Mouse (Mus musculus) forebrain, embryonic 15.5 days (tissue): ENCODE measurements around the gene Khdc3. TPM values are rescaled to one million over a fixed set of nuclear protein-coding genes. Genes with fewer than 3 reads are reported as not detected.
"Not testable (repeated sequence)": the region's sequence is repeated elsewhere in the genome, so short reads cannot be mapped to it uniquely, and the experiment has no call there.

ENCODE experiments used
- ATAC-seq: fragments of 200-750 bp; cut with Nextera tagmentation; replicated peaks from 2 replicates; pipeline ENCODE4 v1.8.0; 2017; ENCODE audit warnings: mild to moderate bottlenecking, moderate TSS enrichment, moderate library complexity
- H3K27ac ChIP-seq: fragments of 300-500 bp; sonication (generic); replicated peaks from 2 replicates; pipeline ENCODE4 v1.5.1; 2015; ENCODE audit warnings: mild to moderate bottlenecking, inconsistent platforms
- H3K27me3 ChIP-seq: fragments of 300-500 bp; sonication (generic); 2 replicates; pipeline ENCODE4 v1.6.1; 2015; ENCODE audit warnings: inconsistent platforms
- H3K36me3 ChIP-seq: fragments of 300-500 bp; sonication (generic); 2 replicates; pipeline ENCODE4 v1.6.1; 2015; ENCODE audit warnings: mild to moderate bottlenecking, inconsistent platforms
- H3K4me1 ChIP-seq: fragments of 300-500 bp; sonication (generic); 2 replicates; pipeline ENCODE4 v1.6.1; 2015; ENCODE audit warnings: inconsistent platforms
- H3K4me2 ChIP-seq: fragments of 300-500 bp; sonication (generic); replicated peaks from 2 replicates; pipeline ENCODE4 v1.6.1; 2015; ENCODE audit warnings: mild to moderate bottlenecking, inconsistent platforms
- H3K4me3 ChIP-seq: fragments of 300-500 bp; sonication (generic); 2 replicates; pipeline ENCODE4 v1.5.1; 2015; ENCODE audit warnings: mild to moderate bottlenecking, inconsistent platforms
- H3K9ac ChIP-seq: fragments of 300-500 bp; sonication (generic); replicated peaks from 2 replicates; pipeline ENCODE4 v1.6.1; 2015; ENCODE audit warnings: mild to moderate bottlenecking, inconsistent platforms
- H3K9me3 ChIP-seq: fragments of 300-500 bp; sonication (generic); 2 replicates; pipeline ENCODE4 v1.6.1; 2016; ENCODE audit warnings: inconsistent platforms
- WGBS: fragments of 180-500 bp; shearing (Covaris S2); methylation state at CpG from one replicate; pipeline ENCODE4 v1.1.7; 2015; ENCODE audit warnings: mixed read lengths; 5-methylcytosine and 5-hydroxymethylcytosine counted together
- polyA plus RNA-seq: library from polyadenylated mRNA; unstranded; fragments of >200 nt; fragmentation: Nextera tagmentation; extraction: Ambion mirVana; gene quantifications from 2 replicates; pipeline ENCODE4 v1.2.1, GENCODE M21; 2015

Khdc3 gene
- polyA plus RNA-seq, 1 experiment from 2014 or later, result not detected

- ATAC-seq, result 0 out of 2 replicates have a peak, but pooled peaks have one; percentile 32
- H3K36me3 ChIP-seq, result no peaks in the 10 kb centered on the region
- H3K27me3 ChIP-seq, result peaks cover 46% of the 10 kb centered on the region
- peak overlapping the region; percentile 71 for H3K4me2 ChIP-seq
- H3K9me3 ChIP-seq, result no peaks in the 10 kb centered on the region
- H3K4me3 ChIP-seq, result peak overlapping the region; percentile 39
- WGBS, result 41% methylated on average over 5 of the region's 5 CpGs
- peak overlapping the region; percentile 40; the same call in 1 of the 2 replicates for H3K9ac ChIP-seq
- peaks cover 9% of the 10 kb centered on the region for H3K4me1 ChIP-seq
- H3K27ac ChIP-seq, result no peak overlapping the region
Measured at GRCm38 (mm10) chr9:73103880-73104198, 2.2 kb downstream of the Khdc3 start.

- H3K9me3 ChIP-seq, result no peaks in the 10 kb centered on the region
- WGBS, result 75% methylated on average over 1 of the region's 1 CpGs
- ATAC-seq, result no peak
- no peaks in the 10 kb centered on the region for H3K36me3 ChIP-seq
- no peak overlapping the region for H3K4me2 ChIP-seq
- no peak overlapping the region for H3K9ac ChIP-seq
- peaks cover 46% of the 10 kb centered on the region for H3K27me3 ChIP-seq
- no peak overlapping the region for H3K4me3 ChIP-seq
- no peak overlapping the region for H3K27ac ChIP-seq
- peaks cover 9% of the 10 kb centered on the region for H3K4me1 ChIP-seq
Measured at GRCm38 (mm10) chr9:73105141-73105540, 3.5 kb downstream of the Khdc3 start.

GRCm38 (mm10) chr9:73105771-73106170, 4.1 kb downstream of the Khdc3 start:
- H3K36me3 ChIP-seq, result no peaks in the 10 kb centered on the region
- no peak overlapping the region for H3K4me3 ChIP-seq
- no peak for ATAC-seq
- H3K27ac ChIP-seq, result no peak overlapping the region
- H3K4me1 ChIP-seq, result peaks cover 9% of the 10 kb centered on the region
- H3K9ac ChIP-seq, result no peak overlapping the region
- H3K9me3 ChIP-seq, result no peaks in the 10 kb centered on the region
- no peak overlapping the region for H3K4me2 ChIP-seq
- H3K27me3 ChIP-seq, result peaks cover 46% of the 10 kb centered on the region

GRCm38 (mm10) chr9:73112919-73113906, 11.6 kb downstream of the Khdc3 start, which contains the start of gene Rsl24d1:
Gene Rsl24d1, plus strand, starts transcription at chr9:73113426.
- peaks cover 12% of the 10 kb centered on the region for H3K4me1 ChIP-seq

GRCm38 (mm10) chr9:73116704-73117103, 15.1 kb downstream of the Khdc3 start:
- not testable (repeated sequence) for H3K9me3 ChIP-seq, H3K9ac ChIP-seq, ATAC-seq, H3K27ac ChIP-seq, H3K4me2 ChIP-seq, H3K27me3 ChIP-seq, H3K4me3 ChIP-seq
- Histone ChIP-seq H3K36me3 (peaks cover 45% of the 10 kb centered on the region), H3K4me1 (peaks cover 12% of the 10 kb centered on the region)
- 82% methylated on average over 6 of the region's 6 CpGs for WGBS

More at GRCm38 (mm10) chr9:73112919-73113906, 11.6 kb downstream of the Khdc3 start, which contains the start of gene Rsl24d1:
- Histone ChIP-seq H3K9me3 (no peaks in the 10 kb centered on the region), H3K27me3 (no peaks in the 10 kb centered on the region), H3K4me3 (peak within 1 kb of the TSS; percentile 73), H3K27ac (peak within 1 kb of the TSS; percentile 79), H3K9ac (peak within 1 kb of the TSS; percentile 71), H3K36me3 (peaks cover 22% of the 10 kb centered on the region), H3K4me2 (peak within 1 kb of the TSS; percentile 69)
- peak; percentile 98 for ATAC-seq
- WGBS, result under 1% methylated on average over 64 of the region's 64 CpGs

GRCm38 (mm10) chr9:73118012-73118411, 16.4 kb downstream of the Khdc3 start:
- ATAC-seq, result no peak
- 90% methylated on average over 4 of the region's 4 CpGs for WGBS
- no peaks in the 10 kb centered on the region for H3K9me3 ChIP-seq
- no peak overlapping the region for H3K4me3 ChIP-seq
- H3K4me1 ChIP-seq, result peaks cover 9% of the 10 kb centered on the region
- no peaks in the 10 kb centered on the region for H3K27me3 ChIP-seq
- H3K4me2 ChIP-seq, result no peak overlapping the region
- no peak overlapping the region for H3K27ac ChIP-seq
- H3K9ac ChIP-seq, result no peak overlapping the region
- peaks cover 50% of the 10 kb centered on the region for H3K36me3 ChIP-seq

- Histone ChIP-seq H3K27me3 (no peaks in the 10 kb centered on the region), H3K27ac (no peak overlapping the region), H3K36me3 (peaks cover 74% of the 10 kb centered on the region), H3K9ac (no peak overlapping the region), H3K4me1 (no peaks in the 10 kb centered on the region), H3K4me3 (no peak overlapping the region), H3K9me3 (no peaks in the 10 kb centered on the region), H3K4me2 (no peak overlapping the region)
- ATAC-seq, result no peak
- WGBS, result 80% methylated on average over 8 of the region's 8 CpGs
Measured at GRCm38 (mm10) chr9:73121735-73122134, 20.1 kb downstream of the Khdc3 start.

GRCm38 (mm10) chr9:73125043-73125570, 23.5 kb downstream of the Khdc3 start:
- H3K27ac ChIP-seq, result no peak overlapping the region
- no peak overlapping the region for H3K9ac ChIP-seq
- no peak for ATAC-seq
- H3K4me1 ChIP-seq, result no peaks in the 10 kb centered on the region
- 93% methylated on average over 8 of the region's 8 CpGs for WGBS
- no peaks in the 10 kb centered on the region for H3K27me3 ChIP-seq
- H3K9me3 ChIP-seq, result no peaks in the 10 kb centered on the region
- H3K4me3 ChIP-seq, result no peak overlapping the region
- H3K4me2 ChIP-seq, result no peak overlapping the region
- H3K36me3 ChIP-seq, result peaks cover 78% of the 10 kb centered on the region

GRCm38 (mm10) chr9:73127457-73127856, 25.8 kb downstream of the Khdc3 start:
- no peak for ATAC-seq
- Histone ChIP-seq H3K4me1 (no peaks in the 10 kb centered on the region), H3K27me3 (no peaks in the 10 kb centered on the region), H3K9ac (no peak overlapping the region), H3K36me3 (peaks cover 59% of the 10 kb centered on the region), H3K4me2 (no peak overlapping the region), H3K9me3 (no peaks in the 10 kb centered on the region), H3K4me3 (no peak overlapping the region), H3K27ac (no peak overlapping the region)
- 91% methylated on average over 2 of the region's 2 CpGs for WGBS

- no peak for ATAC-seq
- Histone ChIP-seq H3K4me3 (no peak overlapping the region), H3K27ac (no peak overlapping the region), H3K9ac (no peak overlapping the region), H3K9me3 (no peaks in the 10 kb centered on the region), H3K36me3 (peaks cover 43% of the 10 kb centered on the region), H3K4me2 (no peak overlapping the region), H3K4me1 (no peaks in the 10 kb centered on the region), H3K27me3 (no peaks in the 10 kb centered on the region)
- 87% methylated on average over 8 of the region's 8 CpGs for WGBS
Measured at GRCm38 (mm10) chr9:73129875-73130274, 28.2 kb downstream of the Khdc3 start.

GRCm38 (mm10) chr9:73130529-73130928, 28.9 kb downstream of the Khdc3 start:
- Histone ChIP-seq H3K27ac (no peak overlapping the region), H3K4me2 (no peak overlapping the region), H3K9ac (no peak overlapping the region), H3K27me3 (no peaks in the 10 kb centered on the region), H3K4me1 (no peaks in the 10 kb centered on the region), H3K4me3 (no peak overlapping the region), H3K36me3 (peaks cover 37% of the 10 kb centered on the region), H3K9me3 (no peaks in the 10 kb centered on the region)
- ATAC-seq, result no peak
- 91% methylated on average over 4 of the region's 4 CpGs for WGBS

- Histone ChIP-seq H3K9ac (no peak overlapping the region), H3K36me3 (no peaks in the 10 kb centered on the region), H3K27ac (no peak overlapping the region), H3K9me3 (no peaks in the 10 kb centered on the region), H3K4me3 (no peak overlapping the region), H3K4me1 (no peaks in the 10 kb centered on the region), H3K4me2 (no peak overlapping the region), H3K27me3 (no peaks in the 10 kb centered on the region)
- WGBS, result 81% methylated on average over 11 of the region's 11 CpGs
- ATAC-seq, result no peak
Measured at GRCm38 (mm10) chr9:73137341-73137886, 35.8 kb downstream of the Khdc3 start.
